11 mouse cellular contexts compared by ENCODE assay signal in genomic region chr11:56812121-56812520, GRCm38 (mm10).
DNase-seq lines count a peak whose midpoint lies in the region.
"Had no signal": no experiment of that assay in that cellular context is flagged by ENCODE, and none has a peak within 500 bp of the region (broad histone marks: within the 10 kb centered on the region; RNA-seq: fewer than 3 reads in every experiment).

No protein-coding gene starts in this region.

- H3K27me3 ChIP-seq in limb, embryonic 10.5 days (ENCODE audit: low read depth, poor library complexity, severe bottlenecking), result no peaks in the 10 kb centered on the region
- H3K27me3 ChIP-seq: kidney, embryonic 15.5 days had no signal

- H3K4me1 ChIP-seq in limb, embryonic 10.5 days, result no peaks in the 10 kb centered on the region
- H3K4me1 ChIP-seq: kidney, embryonic 15.5 days had no signal

- H3K4me3 ChIP-seq in limb, embryonic 10.5 days, result no peak overlapping the region
- H3K4me3 ChIP-seq: erythroblast, embryonic 14.5 days; kidney, embryonic 15.5 days had no signal

- 50% methylated on average over 4 of the region's 4 CpGs for WGBS in limb, embryonic 10.5 days

- no peaks in the 10 kb centered on the region for H3K36me3 ChIP-seq in limb, embryonic 10.5 days
- H3K36me3 ChIP-seq: kidney, embryonic 15.5 days had no signal

- H3K9me3 ChIP-seq in limb, embryonic 10.5 days (replicated peaks), result no peaks in the 10 kb centered on the region
- H3K9me3 ChIP-seq: kidney, embryonic 15.5 days had no signal

- DNase-seq in adrenal gland, postnatal 10 days, result peak; percentile 21
- DNase-seq in adrenal gland, adult 18-20 months (ENCODE audit: low spot score in 2 of 2), result no peak
- DNase-seq in kidney, postnatal 4 days, result peak; percentile 73 to 74
- no peak for DNase-seq in kidney, adult 8-10 months
- DNase-seq in Muller cell, postnatal 12 days (ENCODE audit: inconsistent ontology term), result peak; percentile 31
- DNase-seq in limb, embryonic 10.5 days (ENCODE audit: low spot score), result peak; percentile 75
- DNase-seq in cerebellum, adult 8-10 months, result no peak
- DNase-seq in cerebellum, postnatal 10 days, result no peak
- DNase-seq: gastrocnemius, postnatal 25 days had no signal

- H3K27ac ChIP-seq in limb, embryonic 10.5 days, result no peak overlapping the region
- H3K27ac ChIP-seq: kidney, embryonic 15.5 days had no signal

Comparison
In these comparisons a context has a peak if more than half of its experiments do, and no peak if none do; other contexts are left out.
1. DNase-seq: peak in adrenal gland, postnatal 10 days (single experiment), kidney, postnatal 4 days (2 of 2), Muller cell, postnatal 12 days (single experiment) and limb, embryonic 10.5 days (single experiment); none in adrenal gland, adult 18-20 months (0 of 2), kidney, adult 8-10 months (0 of 2), cerebellum, adult 8-10 months (single experiment) and cerebellum, postnatal 10 days (0 of 2).